Mouse (Mus musculus): ENCODE data around the gene Zfp239. TPM values are rescaled to one million over a fixed set of nuclear protein-coding genes. Genes with fewer than 3 reads are reported as not detected.

The Zfp239 gene
- total and polyA plus RNA-seq, 3 experiments = 18.6 to 20.4 TPM; not detected in 1

GRCm38 (mm10) chr6:117897800-117898199 lies 35.9 kb downstream of the Zfp239 start:
- TF ChIP-seq ZC3H11A (IDR thresholded peaks at IDR 0.05; ENCODE audit: low read depth, low read length) (no peak), CHD1 (IDR thresholded peaks at IDR 0.05; ENCODE audit: low read depth, low read length) (no peak), MAZ (IDR thresholded peaks at IDR 0.05; ENCODE audit: low read depth, low read length) (no peak), RAD21 (IDR thresholded peaks at IDR 0.05; ENCODE audit: low read depth, low read length) (no peak), MXI1 (IDR thresholded peaks at IDR 0.05; ENCODE audit: low read depth, low read length) (no peak), UBTF (IDR thresholded peaks at IDR 0.05; ENCODE audit: borderline replicate concordance, insufficient read depth, low read depth, low read length) (no peak), MAX (IDR thresholded peaks at IDR 0.05; ENCODE audit: low read length) (no peak), POLR2A (IDR thresholded peaks at IDR 0.05; ENCODE audit: control insufficient read depth in 1 of 2, insufficient read depth in 1 of 2, low read depth in 1 of 2, low read length in 2 of 2, poor library complexity in 1 of 2) (no peak)
- Histone ChIP-seq H3K9me3 (replicated peaks; ENCODE audit: insufficient read depth, low read length) (no peaks in the 10 kb centered on the region), H3K9ac (ENCODE audit: control insufficient read depth, low read depth, low read length, poor library complexity, severe bottlenecking) (no peak overlapping the region), H3K27ac (ENCODE audit: control insufficient read depth, low read depth, low read length) (no peak overlapping the region), H3K27me3 (ENCODE audit: control insufficient read depth in 1 of 2, insufficient read depth in 2 of 2, low read length in 2 of 2) (no peaks in the 10 kb centered on the region), H3K4me3 (ENCODE audit: control insufficient read depth in 1 of 2, insufficient read depth in 1 of 2, low read depth in 2 of 2, low read length in 2 of 2) (no peak overlapping the region), H3K36me3 (ENCODE audit: control insufficient read depth in 1 of 2, insufficient read depth in 2 of 2, low read length in 2 of 2) (peaks cover 0 to 20% of the 10 kb centered on the region in 2 experiments; a peak in 2 of 4 replicates), H3K4me1 (ENCODE audit: control insufficient read depth in 1 of 2, insufficient read depth in 2 of 2, low read length in 2 of 2) (peaks cover 3 to 21% of the 10 kb centered on the region in 2 experiments), H3K79me2 (ENCODE audit: control insufficient read depth, insufficient read depth, low read length, poor library complexity) (peaks cover 13% of the 10 kb centered on the region)
- DNase-seq (ENCODE audit: low read depth, low spot score) = no peak

- Histone ChIP-seq H3K9ac (ENCODE audit: control insufficient read depth, low read depth, low read length, poor library complexity, severe bottlenecking) (peak within 1 kb of the TSS; percentile 68), H3K27ac (ENCODE audit: control insufficient read depth, low read depth, low read length) (peak within 1 kb of the TSS; percentile 99), H3K4me3 (ENCODE audit: control insufficient read depth in 1 of 2, insufficient read depth in 1 of 2, low read depth in 2 of 2, low read length in 2 of 2) (peak within 1 kb of the TSS; percentile 61 to 67), H3K4me1 (ENCODE audit: control insufficient read depth in 1 of 2, insufficient read depth in 2 of 2, low read length in 2 of 2) (peaks cover 9 to 28% of the 10 kb centered on the region in 2 experiments), H3K9me3 (replicated peaks; ENCODE audit: insufficient read depth, low read length) (no peaks in the 10 kb centered on the region), H3K36me3 (ENCODE audit: control insufficient read depth in 1 of 2, insufficient read depth in 2 of 2, low read length in 2 of 2) (peaks cover 0 to 36% of the 10 kb centered on the region in 2 experiments; a peak in 2 of 4 replicates), H3K79me2 (ENCODE audit: control insufficient read depth, insufficient read depth, low read length, poor library complexity) (peaks cover 33% of the 10 kb centered on the region), H3K27me3 (ENCODE audit: control insufficient read depth in 1 of 2, insufficient read depth in 2 of 2, low read length in 2 of 2) (no peaks in the 10 kb centered on the region)
- DNase-seq (ENCODE audit: low read depth, low spot score) = peak; percentile 96
- TF ChIP-seq MXI1 (IDR thresholded peaks at IDR 0.05; ENCODE audit: low read depth, low read length) (peak; percentile 39), JUND (IDR thresholded peaks at IDR 0.05; ENCODE audit: low read depth, low read length) (no peak), NRF1 (IDR thresholded peaks at IDR 0.05; ENCODE audit: insufficient read depth, low read depth, low read length, poor library complexity, severe bottlenecking) (no peak), RCOR1 (IDR thresholded peaks at IDR 0.05; ENCODE audit: low read depth, low read length) (peak; percentile 70), BHLHE40 (IDR thresholded peaks at IDR 0.05; ENCODE audit: borderline replicate concordance, low read depth, low read length) (no peak), CHD1 (IDR thresholded peaks at IDR 0.05; ENCODE audit: low read depth, low read length) (peak; percentile 54; the same call in 1 of the 2 replicates), MEF2A (IDR thresholded peaks at IDR 0.05; ENCODE audit: extremely low read depth, insufficient replicate concordance, low read depth, low read length, poor library complexity, severe bottlenecking) (no peak), USF2 (IDR thresholded peaks at IDR 0.05; ENCODE audit: borderline replicate concordance in 1 of 2, insufficient read depth in 1 of 2, low read depth in 1 of 2, low read length in 2 of 2) (no peak), POLR2AphosphoS2 (IDR thresholded peaks at IDR 0.05; ENCODE audit: low read length) (no peak), CHD2 (IDR thresholded peaks at IDR 0.05; ENCODE audit: low read length) (no peak), MAZ (IDR thresholded peaks at IDR 0.05; ENCODE audit: low read depth, low read length) (no peak), MYC (IDR thresholded peaks at IDR 0.05; ENCODE audit: low read depth, low read length) (peak; percentile 51; the same call in 1 of the 2 replicates), HCFC1 (IDR thresholded peaks at IDR 0.05; ENCODE audit: low read depth, low read length) (peak; percentile 86), ZC3H11A (IDR thresholded peaks at IDR 0.05; ENCODE audit: low read depth, low read length) (no peak), EP300 (IDR thresholded peaks at IDR 0.05; ENCODE audit: low read depth in 1 of 2, low read length in 2 of 2) (peak; percentile 68 to 81), ZNF384 (IDR thresholded peaks at IDR 0.05; ENCODE audit: low read depth, low read length) (peak; percentile 66), TBP (IDR thresholded peaks at IDR 0.05; ENCODE audit: low read depth, low read length) (peak; percentile 59), SMC3 (IDR thresholded peaks at IDR 0.05; ENCODE audit: low read depth, low read length) (no peak), TCF12 (IDR thresholded peaks at IDR 0.05; ENCODE audit: low read depth, low read length) (peak; percentile 79), SIN3A (IDR thresholded peaks at IDR 0.05; ENCODE audit: low read length) (peak; percentile 83), NELFE (IDR thresholded peaks at IDR 0.05; ENCODE audit: low read depth, low read length) (0 out of 2 replicates have a peak, but pooled peaks have one; percentile 9), ZKSCAN1 (IDR thresholded peaks at IDR 0.05; ENCODE audit: low read depth, low read length) (no peak), ELF1 (IDR thresholded peaks at IDR 0.05; ENCODE audit: low read depth, low read length) (peak; percentile 83), GABPA (IDR thresholded peaks at IDR 0.05; ENCODE audit: low read depth, low read length) (no peak)
Observed at GRCm38 (mm10) chr6:117900126-117901080, 38.5 kb downstream of the Zfp239 start, which contains the start of gene Hnrnpf. Gene Hnrnpf, plus strand, starts transcription at chr6:117900324.
